Mouse (Mus musculus): ENCODE measurements around the gene Mill2. TPM values are rescaled to one million over a fixed set of nuclear protein-coding genes. Genes with fewer than 3 reads are reported as not detected.

Mill2 gene
- total and polyA plus RNA-seq, 3 experiments, result 0.11 TPM; not detected in 2

- DNase-seq (ENCODE audit: low spot score), result no peak
- TF ChIP-seq TAL1 (conservative IDR thresholded peaks at IDR 0.05; ENCODE audit: low read depth, low read length) (no peak), GATA2 (IDR thresholded peaks at IDR 0.05; ENCODE audit: borderline replicate concordance, low read depth, low read length) (no peak), POLR2AphosphoS5 (IDR thresholded peaks at IDR 0.05; ENCODE audit: insufficient replicate concordance, low read depth, low read length) (no peak), CTCF (IDR thresholded peaks at IDR 0.05; ENCODE audit: low read depth, low read length) (no peak), GATA1 (IDR thresholded peaks at IDR 0.05; ENCODE audit: borderline replicate concordance, low read length) (no peak)
- no peaks in the 10 kb centered on the region for H3K9me3 ChIP-seq (replicated peaks)
- H3K36me3 ChIP-seq (replicated peaks), result no peaks in the 10 kb centered on the region
- H3K27me3 ChIP-seq (ENCODE audit: insufficient read depth, low read length), result no peaks in the 10 kb centered on the region; the same call in 1 of the 2 replicates
- ATAC-seq (ENCODE audit: extremely low read depth, insufficient number of reproducible peaks, low FRiP score, poor library complexity, severe bottlenecking), result no peak
- no peak overlapping the region for H3K4me3 ChIP-seq (ENCODE audit: low read depth, low read length)
- H3K4me1 ChIP-seq (ENCODE audit: insufficient read depth, low read depth, low read length), result no peaks in the 10 kb centered on the region
These were observed 11.8 kb upstream of the Mill2 start for GRCm38 (mm10) chr7:18827792-18828546.

- TF ChIP-seq POLR2AphosphoS5 (IDR thresholded peaks at IDR 0.05; ENCODE audit: insufficient replicate concordance, low read depth, low read length) (no peak), GATA2 (IDR thresholded peaks at IDR 0.05; ENCODE audit: borderline replicate concordance, low read depth, low read length) (no peak), CTCF (IDR thresholded peaks at IDR 0.05; ENCODE audit: low read depth, low read length) (no peak), TAL1 (conservative IDR thresholded peaks at IDR 0.05; ENCODE audit: low read depth, low read length) (no peak), GATA1 (IDR thresholded peaks at IDR 0.05; ENCODE audit: borderline replicate concordance, low read length) (no peak)
- DNase-seq (ENCODE audit: low spot score) (no peak), ATAC-seq (ENCODE audit: extremely low read depth, insufficient number of reproducible peaks, low FRiP score, poor library complexity, severe bottlenecking) (no peak)
- no peaks in the 10 kb centered on the region for H3K9me3 ChIP-seq (replicated peaks)
- H3K36me3 ChIP-seq (replicated peaks), result no peaks in the 10 kb centered on the region
- H3K27me3 ChIP-seq (ENCODE audit: insufficient read depth, low read length), result no peaks in the 10 kb centered on the region; the same call in 1 of the 2 replicates
- H3K4me3 ChIP-seq (ENCODE audit: low read depth, low read length), result no peak overlapping the region
- H3K4me1 ChIP-seq (ENCODE audit: insufficient read depth, low read depth, low read length), result no peaks in the 10 kb centered on the region
These were observed 11.2 kb upstream of the Mill2 start for GRCm38 (mm10) chr7:18828592-18828991.

GRCm38 (mm10) chr7:18829545-18829944 is 10.2 kb upstream of the Mill2 start:
- ATAC-seq (ENCODE audit: extremely low read depth, insufficient number of reproducible peaks, low FRiP score, poor library complexity, severe bottlenecking), result no peak
- Histone ChIP-seq H3K4me1 (ENCODE audit: insufficient read depth, low read depth, low read length) (no peaks in the 10 kb centered on the region), H3K4me3 (ENCODE audit: low read depth, low read length) (no peak overlapping the region), H3K36me3 (replicated peaks) (no peaks in the 10 kb centered on the region), H3K27me3 (ENCODE audit: insufficient read depth, low read length) (no peaks in the 10 kb centered on the region; the same call in 1 of the 2 replicates), H3K9me3 (replicated peaks) (no peaks in the 10 kb centered on the region)
- DNase-seq (ENCODE audit: low spot score), result no peak
- TF ChIP-seq GATA1 (IDR thresholded peaks at IDR 0.05; ENCODE audit: borderline replicate concordance, low read length) (no peak), TAL1 (conservative IDR thresholded peaks at IDR 0.05; ENCODE audit: low read depth, low read length) (no peak), POLR2AphosphoS5 (IDR thresholded peaks at IDR 0.05; ENCODE audit: insufficient replicate concordance, low read depth, low read length) (no peak), CTCF (IDR thresholded peaks at IDR 0.05; ENCODE audit: low read depth, low read length) (no peak), GATA2 (IDR thresholded peaks at IDR 0.05; ENCODE audit: borderline replicate concordance, low read depth, low read length) (no peak)

GRCm38 (mm10) chr7:18832298-18832697 is 7.5 kb upstream of the Mill2 start:
- H3K27me3 ChIP-seq (ENCODE audit: insufficient read depth, low read length), result no peaks in the 10 kb centered on the region; the same call in 1 of the 2 replicates
- no peak for DNase-seq (ENCODE audit: low spot score)
- ATAC-seq (ENCODE audit: extremely low read depth, insufficient number of reproducible peaks, low FRiP score, poor library complexity, severe bottlenecking), result no peak
- H3K4me3 ChIP-seq (ENCODE audit: low read depth, low read length), result no peak overlapping the region
- TF ChIP-seq TAL1 (conservative IDR thresholded peaks at IDR 0.05; ENCODE audit: low read depth, low read length) (no peak), CTCF (IDR thresholded peaks at IDR 0.05; ENCODE audit: low read depth, low read length) (no peak), GATA1 (IDR thresholded peaks at IDR 0.05; ENCODE audit: borderline replicate concordance, low read length) (no peak), GATA2 (IDR thresholded peaks at IDR 0.05; ENCODE audit: borderline replicate concordance, low read depth, low read length) (no peak), POLR2AphosphoS5 (IDR thresholded peaks at IDR 0.05; ENCODE audit: insufficient replicate concordance, low read depth, low read length) (no peak)
- no peaks in the 10 kb centered on the region for H3K9me3 ChIP-seq (replicated peaks)
- no peaks in the 10 kb centered on the region for H3K4me1 ChIP-seq (ENCODE audit: insufficient read depth, low read depth, low read length)
- H3K36me3 ChIP-seq (replicated peaks), result no peaks in the 10 kb centered on the region

- Histone ChIP-seq H3K27me3 (ENCODE audit: insufficient read depth, low read length) (no peaks in the 10 kb centered on the region), H3K4me1 (ENCODE audit: insufficient read depth, low read depth, low read length) (no peaks in the 10 kb centered on the region), H3K4me3 (ENCODE audit: low read depth, low read length) (no peak overlapping the region), H3K36me3 (replicated peaks) (no peaks in the 10 kb centered on the region), H3K9me3 (replicated peaks) (no peaks in the 10 kb centered on the region)
- DNase-seq (ENCODE audit: low spot score), result no peak
- TF ChIP-seq TAL1 (conservative IDR thresholded peaks at IDR 0.05; ENCODE audit: low read depth, low read length) (no peak), GATA2 (IDR thresholded peaks at IDR 0.05; ENCODE audit: borderline replicate concordance, low read depth, low read length) (no peak), GATA1 (IDR thresholded peaks at IDR 0.05; ENCODE audit: borderline replicate concordance, low read length) (no peak), CTCF (IDR thresholded peaks at IDR 0.05; ENCODE audit: low read depth, low read length) (no peak), POLR2AphosphoS5 (IDR thresholded peaks at IDR 0.05; ENCODE audit: insufficient replicate concordance, low read depth, low read length) (no peak)
- no peak for ATAC-seq (ENCODE audit: extremely low read depth, insufficient number of reproducible peaks, low FRiP score, poor library complexity, severe bottlenecking)
These were observed 814 bp downstream of the Mill2 start for GRCm38 (mm10) chr7:18840386-18841173.

GRCm38 (mm10) chr7:18841174-18841567 is 1.4 kb downstream of the Mill2 start:
- TF ChIP-seq CTCF (IDR thresholded peaks at IDR 0.05; ENCODE audit: low read depth, low read length) (no peak), POLR2AphosphoS5 (IDR thresholded peaks at IDR 0.05; ENCODE audit: insufficient replicate concordance, low read depth, low read length) (no peak), TAL1 (conservative IDR thresholded peaks at IDR 0.05; ENCODE audit: low read depth, low read length) (no peak), GATA1 (IDR thresholded peaks at IDR 0.05; ENCODE audit: borderline replicate concordance, low read length) (no peak), GATA2 (IDR thresholded peaks at IDR 0.05; ENCODE audit: borderline replicate concordance, low read depth, low read length) (no peak)
- ATAC-seq (ENCODE audit: extremely low read depth, insufficient number of reproducible peaks, low FRiP score, poor library complexity, severe bottlenecking) (no peak), DNase-seq (ENCODE audit: low spot score) (no peak)
- Histone ChIP-seq H3K4me1 (ENCODE audit: insufficient read depth, low read depth, low read length) (no peaks in the 10 kb centered on the region), H3K9me3 (replicated peaks) (no peaks in the 10 kb centered on the region), H3K27me3 (ENCODE audit: insufficient read depth, low read length) (no peaks in the 10 kb centered on the region), H3K36me3 (replicated peaks) (no peaks in the 10 kb centered on the region), H3K4me3 (ENCODE audit: low read depth, low read length) (no peak overlapping the region)
